Mouse (Mus musculus) frontal cortex, adult (tissue): Measurements from ENCODE around the gene Fads2.
A peak's percentile ranks its signal among the peaks of the same experiment; 100 is the strongest.

ENCODE experiments used
- ATAC-seq: cut with Nextera tagmentation; 2 replicates; pipeline ENCODE4 v1.9.2; 2017; ENCODE audit warnings: mild to moderate bottlenecking, moderate library complexity, mixed read lengths; ENCODE audit not compliant: low TSS enrichment

Fads2 gene

GRCm38 (mm10) chr19:10061624-10062023 lies 39.9 kb downstream of the Fads2 start:
- no peak for ATAC-seq

GRCm38 (mm10) chr19:10060783-10061590 lies 40.6 kb downstream of the Fads2 start:
- ATAC-seq: no peak

- ATAC-seq: peak; percentile 65
Measured at GRCm38 (mm10) chr19:10059911-10060567, 41.5 kb downstream of the Fads2 start.

GRCm38 (mm10) chr19:10058876-10059427 lies 42.6 kb downstream of the Fads2 start:
- ATAC-seq: no peak

- ATAC-seq: no peak
Measured at GRCm38 (mm10) chr19:10058352-10058825, 43.2 kb downstream of the Fads2 start.

GRCm38 (mm10) chr19:10057486-10058351 lies 43.8 kb downstream of the Fads2 start:
- no peak for ATAC-seq

GRCm38 (mm10) chr19:10056686-10057085 lies 44.9 kb downstream of the Fads2 start:
- ATAC-seq: no peak

- ATAC-seq: no peak
Measured at GRCm38 (mm10) chr19:10055783-10056660, 45.5 kb downstream of the Fads2 start.

GRCm38 (mm10) chr19:10055261-10055660 lies 46.3 kb downstream of the Fads2 start:
- ATAC-seq: no peak

- no peak for ATAC-seq
Measured at GRCm38 (mm10) chr19:10054361-10055075, 47.0 kb downstream of the Fads2 start.

GRCm38 (mm10) chr19:10053692-10054260 lies 47.8 kb downstream of the Fads2 start:
- no peak for ATAC-seq

GRCm38 (mm10) chr19:10052698-10053097 lies 48.8 kb downstream of the Fads2 start:
- ATAC-seq: no peak

GRCm38 (mm10) chr19:10050438-10050837 lies 51.1 kb downstream of the Fads2 start:
- no peak for ATAC-seq

- no peak for ATAC-seq
Measured at GRCm38 (mm10) chr19:10049533-10049932, 52.0 kb downstream of the Fads2 start.

GRCm38 (mm10) chr19:10046983-10047382 lies 54.6 kb downstream of the Fads2 start:
- ATAC-seq: no peak

GRCm38 (mm10) chr19:10046346-10046745 lies 55.2 kb downstream of the Fads2 start:
- ATAC-seq: no peak

- no peak for ATAC-seq
Measured at GRCm38 (mm10) chr19:10045707-10046106, 55.8 kb downstream of the Fads2 start.

- no peak for ATAC-seq
Measured at GRCm38 (mm10) chr19:10043643-10044042, 57.9 kb downstream of the Fads2 start.

- ATAC-seq: no peak
Measured at GRCm38 (mm10) chr19:10042816-10043215, 58.7 kb downstream of the Fads2 start.

- ATAC-seq: no peak
Measured at GRCm38 (mm10) chr19:10042232-10042631, 59.3 kb downstream of the Fads2 start.
